Mouse (Mus musculus): ENCODE results near the gene Olfr635. TPM values are rescaled to one million over a fixed set of nuclear protein-coding genes. Genes with fewer than 3 reads are reported as not detected.
A peak's percentile ranks its signal among the peaks of the same experiment; 100 is the strongest.
"Not testable (repeated sequence)": the region's sequence is repeated elsewhere in the genome, so short reads cannot be mapped to it uniquely, and the experiment has no call there.

The Olfr635 gene
- polyA plus RNA-seq (2014; fragmentation: Nextera tagmentation; extraction: Ambion mirVana): not detected in 2 replicates

GRCm38 (mm10) chr7:103970852-103971251 lies at the start of gene Olfr635:
Olfr635 (plus strand) TSS chr7:103971152.
- Histone ChIP-seq H3K27me3 (replicated peaks; ENCODE audit: control insufficient read depth, insufficient read depth, low read length) (no peaks in the 10 kb centered on the region), H3K4me1 (ENCODE audit: control insufficient read depth, insufficient read depth, low read length) (no peaks in the 10 kb centered on the region), H3K4me2 (ENCODE audit: low read depth, low read length) (no peak within 1 kb of the TSS), H3K27ac (replicated peaks; ENCODE audit: low read depth, low read length) (no peak within 1 kb of the TSS), H3K36me3 (ENCODE audit: control insufficient read depth, insufficient read depth, low read length) (no peaks in the 10 kb centered on the region), H3K4me3 (ENCODE audit: low read depth, low read length) (no peak within 1 kb of the TSS), H3K9me3 (ENCODE audit: control insufficient read depth, low read length) (no peaks in the 10 kb centered on the region), H3K9ac (ENCODE audit: low read depth, low read length) (no peak within 1 kb of the TSS)
- 72% methylated on average over 1 of the region's 1 CpGs for WGBS
- DNase-seq (ENCODE audit: low spot score) (no peak), ATAC-seq (ENCODE audit: low read depth) (no peak)

- no peaks in the 10 kb centered on the region for H3K27me3 ChIP-seq (replicated peaks; ENCODE audit: control insufficient read depth, insufficient read depth, low read length)
- no peak within 1 kb of the TSS for H3K27ac ChIP-seq (replicated peaks; ENCODE audit: low read depth, low read length)
- no peak within 1 kb of the TSS for H3K9ac ChIP-seq (ENCODE audit: low read depth, low read length)
- DNase-seq (ENCODE audit: low spot score): no peak
- no peak within 1 kb of the TSS for H3K4me3 ChIP-seq (ENCODE audit: low read depth, low read length)
- H3K4me2 ChIP-seq (ENCODE audit: low read depth, low read length): no peak within 1 kb of the TSS
- no peaks in the 10 kb centered on the region for H3K9me3 ChIP-seq (ENCODE audit: control insufficient read depth, low read length)
- no peaks in the 10 kb centered on the region for H3K4me1 ChIP-seq (ENCODE audit: control insufficient read depth, insufficient read depth, low read length)
- no peak for ATAC-seq (ENCODE audit: low read depth)
- H3K36me3 ChIP-seq (ENCODE audit: control insufficient read depth, insufficient read depth, low read length): no peaks in the 10 kb centered on the region
Measured at GRCm38 (mm10) chr7:103928525-103928924, 42.4 kb upstream of the Olfr635 start, which contains the start of gene Olfr631. Olfr631 (plus strand) TSS chr7:103928825.

DNA sequence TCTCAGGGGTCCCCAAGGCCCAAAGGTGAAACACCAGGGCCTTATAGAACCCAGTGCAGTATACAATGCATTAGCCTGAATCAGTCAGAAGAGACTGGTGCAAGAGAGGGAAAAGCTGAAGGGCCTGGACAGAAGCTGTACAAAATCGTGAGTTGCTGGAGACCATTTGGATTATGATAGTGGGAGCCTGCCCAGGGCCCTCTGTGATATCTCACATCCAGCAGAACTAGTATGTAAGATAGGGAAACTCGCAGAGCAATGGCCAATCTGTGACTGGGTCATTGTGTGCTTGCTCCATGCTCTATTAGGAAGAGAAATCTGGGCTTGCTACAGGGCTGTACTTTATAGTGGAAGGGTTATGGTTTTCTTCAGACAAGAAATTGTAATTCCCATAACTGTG lies 36.7 kb upstream of the Olfr635 start, which contains the start of gene Olfr632:
Olfr632 (plus strand) TSS at position 84 of the 400 bp plus-strand sequence.
- Histone ChIP-seq H3K9ac (ENCODE audit: low read depth, low read length) (no peak within 1 kb of the TSS), H3K4me2 (ENCODE audit: low read depth, low read length) (no peak within 1 kb of the TSS), H3K36me3 (ENCODE audit: control insufficient read depth, insufficient read depth, low read length) (no peaks in the 10 kb centered on the region), H3K27me3 (replicated peaks; ENCODE audit: control insufficient read depth, insufficient read depth, low read length) (no peaks in the 10 kb centered on the region), H3K4me1 (ENCODE audit: control insufficient read depth, insufficient read depth, low read length) (no peaks in the 10 kb centered on the region), H3K9me3 (ENCODE audit: control insufficient read depth, low read length) (no peaks in the 10 kb centered on the region), H3K4me3 (ENCODE audit: low read depth, low read length) (no peak within 1 kb of the TSS), H3K27ac (replicated peaks; ENCODE audit: low read depth, low read length) (no peak within 1 kb of the TSS)
- WGBS: 79% methylated on average over 2 of the region's 2 CpGs
- ATAC-seq (ENCODE audit: low read depth) (no peak), DNase-seq (ENCODE audit: low spot score) (no peak)

DNA sequence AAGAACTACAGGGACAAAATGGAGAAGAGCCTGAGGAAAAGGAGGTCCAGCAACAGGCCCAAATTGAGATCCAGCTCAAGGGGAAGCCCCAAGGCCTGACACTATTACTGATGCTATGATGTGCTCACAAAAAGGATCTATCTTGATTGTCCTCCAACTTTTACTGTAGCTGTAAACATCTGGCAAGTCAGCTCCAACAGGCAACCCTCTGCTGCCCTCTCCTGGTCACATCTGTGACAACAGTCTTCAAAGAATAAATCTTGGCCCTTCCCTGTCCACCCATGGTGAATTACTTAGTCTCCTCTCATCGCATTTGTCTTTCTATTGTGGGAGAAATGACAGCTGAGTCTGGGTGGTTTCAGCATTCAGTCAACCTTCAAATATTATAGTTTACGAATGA lies 28.2 kb upstream of the Olfr635 start:
- H3K9ac ChIP-seq (ENCODE audit: low read depth, low read length): no peak overlapping the region
- no peak overlapping the region for H3K4me3 ChIP-seq (ENCODE audit: low read depth, low read length)
- no peaks in the 10 kb centered on the region for H3K9me3 ChIP-seq (ENCODE audit: control insufficient read depth, low read length)
- no peaks in the 10 kb centered on the region for H3K27me3 ChIP-seq (replicated peaks; ENCODE audit: control insufficient read depth, insufficient read depth, low read length)
- H3K27ac ChIP-seq (replicated peaks; ENCODE audit: low read depth, low read length): no peak overlapping the region
- DNase-seq (ENCODE audit: low spot score): peak; percentile 48
- 20% methylated on average over 2 of the region's 2 CpGs for WGBS
- no peak overlapping the region for H3K4me2 ChIP-seq (ENCODE audit: low read depth, low read length)
- no peaks in the 10 kb centered on the region for H3K4me1 ChIP-seq (ENCODE audit: control insufficient read depth, insufficient read depth, low read length)
- H3K36me3 ChIP-seq (ENCODE audit: control insufficient read depth, insufficient read depth, low read length): no peaks in the 10 kb centered on the region
- no peak for ATAC-seq (ENCODE audit: low read depth)

GRCm38 (mm10) chr7:103944137-103944536 lies 26.8 kb upstream of the Olfr635 start, which contains the start of gene Olfr633:
Olfr633 (plus strand) TSS chr7:103944437.
- Histone ChIP-seq H3K27me3 (replicated peaks; ENCODE audit: control insufficient read depth, insufficient read depth, low read length) (no peaks in the 10 kb centered on the region), H3K27ac (replicated peaks; ENCODE audit: low read depth, low read length) (no peak within 1 kb of the TSS), H3K4me3 (ENCODE audit: low read depth, low read length) (no peak within 1 kb of the TSS), H3K4me2 (ENCODE audit: low read depth, low read length) (no peak within 1 kb of the TSS), H3K4me1 (ENCODE audit: control insufficient read depth, insufficient read depth, low read length) (no peaks in the 10 kb centered on the region), H3K9me3 (ENCODE audit: control insufficient read depth, low read length) (no peaks in the 10 kb centered on the region), H3K9ac (ENCODE audit: low read depth, low read length) (no peak within 1 kb of the TSS), H3K36me3 (ENCODE audit: control insufficient read depth, insufficient read depth, low read length) (no peaks in the 10 kb centered on the region)
- ATAC-seq (ENCODE audit: low read depth): no peak
- no peak for DNase-seq (ENCODE audit: low spot score)

DNA sequence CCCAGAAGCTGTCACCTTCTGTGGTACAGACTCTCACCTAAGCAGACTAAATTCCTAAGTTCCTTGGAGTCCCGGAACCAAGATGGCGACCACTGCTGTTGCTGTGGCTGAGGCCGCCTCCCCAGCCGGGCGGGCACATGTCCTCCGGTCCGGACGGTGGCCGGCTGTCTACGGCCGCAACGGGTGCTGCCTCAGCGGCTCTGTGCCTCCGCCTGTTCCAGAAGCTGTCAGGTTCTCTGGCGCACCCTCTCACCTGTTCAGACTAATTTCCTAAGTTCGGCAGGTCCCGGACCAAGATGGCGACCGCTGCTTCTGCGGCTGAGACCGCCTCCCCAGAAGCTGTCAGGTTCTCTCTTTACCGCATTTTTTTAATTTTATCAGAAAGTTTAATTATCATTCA lies 4.1 kb upstream of the Olfr635 start:
- H3K4me2 ChIP-seq (ENCODE audit: low read depth, low read length); DNase-seq (ENCODE audit: low spot score); H3K27ac ChIP-seq (replicated peaks; ENCODE audit: low read depth, low read length); H3K9ac ChIP-seq (ENCODE audit: low read depth, low read length); H3K36me3 ChIP-seq (ENCODE audit: control insufficient read depth, insufficient read depth, low read length); H3K27me3 ChIP-seq (replicated peaks; ENCODE audit: control insufficient read depth, insufficient read depth, low read length); H3K4me1 ChIP-seq (ENCODE audit: control insufficient read depth, insufficient read depth, low read length); H3K9me3 ChIP-seq (ENCODE audit: control insufficient read depth, low read length); ATAC-seq (ENCODE audit: low read depth); H3K4me3 ChIP-seq (ENCODE audit: low read depth, low read length): not testable (repeated sequence)
- 94% methylated on average over 21 of the region's 22 CpGs for WGBS

- Histone ChIP-seq H3K4me3 (ENCODE audit: low read depth, low read length) (no peak overlapping the region), H3K36me3 (ENCODE audit: control insufficient read depth, insufficient read depth, low read length) (no peaks in the 10 kb centered on the region), H3K4me1 (ENCODE audit: control insufficient read depth, insufficient read depth, low read length) (no peaks in the 10 kb centered on the region), H3K9ac (ENCODE audit: low read depth, low read length) (no peak overlapping the region), H3K9me3 (ENCODE audit: control insufficient read depth, low read length) (no peaks in the 10 kb centered on the region), H3K27ac (replicated peaks; ENCODE audit: low read depth, low read length) (no peak overlapping the region), H3K27me3 (replicated peaks; ENCODE audit: control insufficient read depth, insufficient read depth, low read length) (no peaks in the 10 kb centered on the region), H3K4me2 (ENCODE audit: low read depth, low read length) (no peak overlapping the region)
- 67% methylated on average over 1 of the region's 1 CpGs for WGBS
- ATAC-seq (ENCODE audit: low read depth) (no peak), DNase-seq (ENCODE audit: low spot score) (no peak)
Measured at GRCm38 (mm10) chr7:103971782-103972181, 830 bp downstream of the Olfr635 start.

DNA sequence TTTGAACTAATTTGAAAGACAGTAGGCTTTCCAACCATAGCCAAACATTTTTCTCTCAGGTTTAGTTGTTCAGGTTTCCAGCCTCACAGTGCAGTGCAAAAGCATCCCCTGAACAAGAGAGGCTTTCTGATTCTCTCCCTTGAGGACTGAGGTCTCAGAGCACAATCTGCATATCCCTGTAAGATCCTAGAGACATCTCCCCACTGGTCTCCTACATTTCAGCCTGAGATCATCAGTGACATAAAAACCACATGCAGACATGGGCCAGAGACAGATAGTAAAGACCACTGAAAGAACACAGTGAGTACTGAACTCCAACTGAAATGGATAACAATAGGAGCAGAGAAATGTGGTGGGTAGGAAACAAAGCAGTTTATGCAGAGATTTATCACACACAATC lies 27.5 kb downstream of the Olfr635 start, which contains the start of gene Olfr638:
Olfr638 (plus strand) TSS at position 301 of the 400 bp plus-strand sequence.
- no peak within 1 kb of the TSS for H3K9ac ChIP-seq (ENCODE audit: low read depth, low read length)
- no peak within 1 kb of the TSS for H3K4me3 ChIP-seq (ENCODE audit: low read depth, low read length)
- ATAC-seq (ENCODE audit: low read depth) (no peak), DNase-seq (ENCODE audit: low spot score) (no peak)
- no peak within 1 kb of the TSS for H3K4me2 ChIP-seq (ENCODE audit: low read depth, low read length)
- H3K27me3 ChIP-seq (replicated peaks; ENCODE audit: control insufficient read depth, insufficient read depth, low read length): no peaks in the 10 kb centered on the region
- no peaks in the 10 kb centered on the region for H3K4me1 ChIP-seq (ENCODE audit: control insufficient read depth, insufficient read depth, low read length)
- no peaks in the 10 kb centered on the region for H3K36me3 ChIP-seq (ENCODE audit: control insufficient read depth, insufficient read depth, low read length)
- H3K9me3 ChIP-seq (ENCODE audit: control insufficient read depth, low read length): no peaks in the 10 kb centered on the region
- no peak within 1 kb of the TSS for H3K27ac ChIP-seq (replicated peaks; ENCODE audit: low read depth, low read length)

- Histone ChIP-seq H3K36me3 (ENCODE audit: control insufficient read depth, insufficient read depth, low read length) (no peaks in the 10 kb centered on the region), H3K9ac (ENCODE audit: low read depth, low read length) (no peak overlapping the region), H3K27ac (replicated peaks; ENCODE audit: low read depth, low read length) (no peak overlapping the region), H3K4me2 (ENCODE audit: low read depth, low read length) (no peak overlapping the region), H3K27me3 (replicated peaks; ENCODE audit: control insufficient read depth, insufficient read depth, low read length) (no peaks in the 10 kb centered on the region), H3K4me3 (ENCODE audit: low read depth, low read length) (no peak overlapping the region), H3K9me3 (ENCODE audit: control insufficient read depth, low read length) (no peaks in the 10 kb centered on the region), H3K4me1 (ENCODE audit: control insufficient read depth, insufficient read depth, low read length) (no peaks in the 10 kb centered on the region)
- ATAC-seq (ENCODE audit: low read depth) (no peak), DNase-seq (ENCODE audit: low spot score) (no peak)
Measured at GRCm38 (mm10) chr7:103999124-103999523, 28.2 kb downstream of the Olfr635 start.

Data from embryonic facial prominence, embryonic 14.5 days (tissue).